Mouse (Mus musculus) frontal cortex, postnatal 25 days (tissue): ENCODE results near the gene Rab3ip.
A peak's percentile ranks its signal among the peaks of the same experiment; 100 is the strongest.

Experiments used
- DNase-seq, 2 experiments: peaks; one replicate each; pipeline ENCODE4 v3.0.0; 2022; ENCODE audit warnings: low spot score in 2 of 2

The Rab3ip gene

DNA sequence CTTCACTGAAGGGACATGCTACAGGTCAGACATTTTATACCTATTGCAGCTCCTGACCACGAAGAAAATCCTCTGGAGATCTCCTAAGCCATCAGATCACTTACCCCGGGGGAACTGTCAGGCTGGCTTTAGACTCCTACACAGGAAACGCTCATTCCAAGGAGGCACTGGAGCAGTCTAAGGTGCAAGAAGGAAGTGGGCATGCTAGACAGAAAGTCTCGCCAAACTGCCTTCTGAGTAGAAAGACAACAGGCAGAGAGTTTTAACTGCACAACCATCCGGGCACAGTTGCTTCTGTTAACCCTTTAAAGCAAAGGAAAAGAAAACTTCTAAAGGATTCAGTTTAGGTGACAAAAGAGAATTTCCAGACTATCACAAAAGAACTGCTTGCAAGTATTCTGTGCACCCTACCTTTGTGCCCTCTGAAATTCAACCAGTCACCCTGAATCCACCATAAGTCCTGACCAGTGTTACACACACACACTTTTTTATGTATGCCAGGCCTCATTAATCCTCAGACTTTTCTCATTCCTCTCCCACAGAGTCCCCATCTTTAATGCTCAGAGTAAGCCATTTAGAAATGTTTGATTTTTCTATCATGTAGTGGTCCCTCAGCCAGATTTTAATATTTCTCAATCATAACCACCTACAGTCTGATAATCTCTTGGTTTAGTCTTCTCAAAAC is 7.4 kb upstream of the Rab3ip start:
- no peak for DNase-seq

DNA sequence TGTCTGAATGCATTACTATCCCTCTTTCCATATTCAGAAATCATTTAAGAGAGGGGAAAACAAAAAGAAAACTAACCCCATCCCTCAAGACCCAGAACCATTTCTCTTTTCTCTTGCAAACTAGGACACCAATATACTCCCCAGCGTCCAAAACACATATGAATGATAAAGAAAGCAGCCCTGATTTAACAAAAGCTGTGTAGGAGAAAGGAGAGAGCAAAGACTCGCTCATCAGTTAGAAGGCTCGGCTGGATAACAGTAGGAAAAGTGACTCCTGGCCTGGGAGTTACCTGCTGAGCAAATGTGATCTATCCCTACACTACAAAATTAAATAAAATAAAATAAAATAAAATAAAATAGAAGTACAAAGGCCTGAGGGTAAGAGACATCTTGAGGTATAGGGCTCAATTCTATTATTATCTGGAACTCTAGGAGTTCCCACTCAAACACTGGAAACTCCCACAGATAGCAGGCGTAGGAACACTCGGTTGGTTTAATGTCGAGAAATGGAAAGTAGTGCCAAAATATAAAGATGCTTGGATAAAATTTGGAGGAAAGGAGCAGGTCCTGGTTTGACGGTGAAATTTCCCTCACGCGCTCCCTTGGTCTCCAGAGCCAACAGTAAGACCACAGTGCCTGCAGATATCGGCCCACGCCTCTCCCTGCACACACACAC is 6.1 kb upstream of the Rab3ip start:
- no peak for DNase-seq

DNA sequence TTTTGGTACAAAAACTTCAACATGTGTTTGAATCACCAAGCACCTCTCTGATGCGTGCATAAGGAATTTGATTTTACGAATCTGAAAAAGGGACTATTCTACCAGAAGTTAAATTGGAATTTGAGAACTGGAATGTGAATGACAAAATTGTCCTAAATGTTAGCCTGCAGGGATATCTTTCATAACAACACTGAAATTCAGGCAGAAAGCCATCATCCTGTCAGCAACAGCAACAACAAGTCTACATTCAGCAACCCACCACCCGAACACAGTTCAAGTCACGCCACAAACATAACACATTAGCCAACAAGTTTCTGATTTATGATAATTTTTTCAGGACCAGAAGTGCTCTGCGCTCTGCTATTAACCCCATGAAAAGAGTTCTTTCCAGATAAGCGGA is 4.6 kb upstream of the Rab3ip start:
- DNase-seq = no peak

DNA sequence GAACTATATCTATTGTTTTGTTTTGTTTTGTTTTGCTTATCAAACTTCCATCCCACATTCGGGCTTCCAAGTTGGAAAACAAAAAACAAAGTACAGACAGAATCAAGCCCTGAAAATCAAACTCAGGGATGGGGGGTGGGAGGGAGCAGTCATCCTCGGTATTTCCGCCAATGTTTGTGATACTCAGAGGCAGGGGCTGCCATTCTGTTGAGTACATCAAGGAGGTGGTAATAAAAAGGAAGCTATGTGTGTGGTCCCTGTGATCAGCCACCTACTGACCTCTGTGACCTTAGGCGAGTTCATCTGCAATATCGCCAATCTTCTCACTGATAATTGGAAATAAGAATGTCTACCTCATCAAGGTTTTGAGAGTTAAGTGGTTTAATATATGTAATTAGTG is 317 bp upstream of the Rab3ip start:
- DNase-seq = no peak

DNA sequence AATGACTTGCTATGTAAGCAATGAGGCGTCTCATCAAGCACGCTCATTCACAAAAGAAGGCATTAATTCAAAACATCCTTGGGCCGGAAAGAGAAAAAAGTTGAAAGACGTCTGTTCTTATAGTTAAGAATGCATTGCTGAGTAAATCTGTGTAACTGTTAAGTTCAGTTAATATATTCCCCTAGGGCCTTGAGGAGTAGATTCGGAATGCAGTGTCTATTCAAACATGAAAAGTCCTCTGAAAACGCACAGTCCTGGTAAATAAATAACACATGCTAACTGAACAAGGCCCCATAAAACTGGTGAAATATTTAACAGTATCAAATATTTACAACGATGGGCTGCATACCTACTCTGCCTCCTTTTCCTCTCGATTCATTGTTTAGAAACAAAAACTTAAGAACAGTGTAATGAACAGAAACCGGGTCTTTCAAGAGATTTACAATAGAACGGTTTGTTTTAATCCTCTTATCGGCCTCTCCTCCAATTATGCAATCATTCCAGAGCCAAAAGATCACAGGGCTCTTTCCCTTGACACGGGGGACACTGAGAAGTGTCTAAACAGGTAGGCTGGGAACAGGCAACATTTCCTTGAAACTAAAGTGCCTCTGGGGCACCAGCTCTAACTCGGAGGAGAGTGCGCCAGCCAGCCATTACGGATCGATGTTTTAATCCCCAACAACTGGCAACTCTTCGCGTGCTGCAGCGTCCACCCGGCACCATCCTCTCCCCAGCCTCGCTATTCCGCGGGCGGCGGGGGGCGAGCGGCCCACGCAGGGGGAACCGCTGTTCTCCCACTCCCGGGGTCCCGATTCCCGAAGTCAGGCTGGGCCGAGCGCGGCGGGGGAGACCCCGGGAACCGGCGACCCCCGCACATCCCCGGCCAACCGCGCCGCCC is 1.2 kb downstream of the Rab3ip start:
- peak; percentile 15 to 18 for DNase-seq

DNA sequence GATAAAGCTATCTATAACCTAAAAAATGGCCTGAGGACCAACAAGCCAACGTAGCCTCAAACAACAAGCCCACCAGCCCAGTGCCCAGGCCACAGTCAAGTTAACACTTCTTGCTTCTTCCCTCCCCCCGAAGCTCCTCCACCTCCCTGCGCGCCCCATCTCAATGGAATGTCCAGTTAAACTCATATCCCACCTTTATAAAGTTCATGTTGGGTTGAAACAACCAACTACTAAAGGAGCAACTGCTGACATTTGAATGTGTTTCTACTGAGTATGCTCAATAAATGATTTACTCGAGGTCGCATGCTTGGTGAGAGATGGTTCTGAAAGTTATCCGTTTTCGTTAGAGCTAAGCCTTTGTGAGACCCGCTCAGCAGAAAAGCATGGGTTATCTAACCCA is 2.2 kb downstream of the Rab3ip start:
- DNase-seq = no peak

DNA sequence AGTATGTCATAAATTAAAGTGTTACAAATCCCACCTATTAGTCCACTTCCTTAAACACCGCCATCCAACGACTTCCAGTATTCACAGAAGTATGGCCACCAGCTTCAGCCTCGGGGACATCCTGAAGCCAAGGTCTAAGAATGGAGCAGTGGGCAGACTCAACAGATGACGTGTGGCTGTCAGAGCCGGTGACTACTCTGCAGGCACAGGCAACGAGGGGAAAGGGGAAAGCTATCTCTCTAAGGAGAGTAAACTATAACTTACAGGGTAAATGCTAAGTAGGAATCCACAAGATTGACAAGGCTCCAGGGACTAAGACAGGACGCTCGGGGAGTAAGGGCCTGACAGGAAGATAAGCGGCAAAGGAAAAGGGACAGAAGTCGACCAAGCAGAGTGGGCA is 5.6 kb downstream of the Rab3ip start:
- DNase-seq = no peak

DNA sequence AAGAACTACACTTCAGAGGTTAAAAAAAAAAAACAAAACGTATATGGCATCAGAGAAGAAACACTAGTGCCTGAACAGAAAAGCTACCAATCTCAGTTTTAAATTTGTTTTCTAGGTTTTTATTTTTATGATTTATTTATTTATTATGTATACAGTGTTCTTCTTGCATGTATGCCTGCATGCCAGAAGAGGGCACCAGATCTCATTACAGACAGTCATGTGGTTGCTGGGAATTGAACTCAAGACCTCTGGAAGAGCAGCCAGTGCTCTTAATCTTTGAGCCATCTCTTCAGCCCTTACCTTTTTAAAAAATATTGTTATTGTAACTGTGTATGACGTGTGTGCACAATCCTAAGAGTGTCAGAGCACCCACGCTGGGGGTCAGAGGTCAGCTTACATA is 6.4 kb downstream of the Rab3ip start:
- DNase-seq = no peak

DNA sequence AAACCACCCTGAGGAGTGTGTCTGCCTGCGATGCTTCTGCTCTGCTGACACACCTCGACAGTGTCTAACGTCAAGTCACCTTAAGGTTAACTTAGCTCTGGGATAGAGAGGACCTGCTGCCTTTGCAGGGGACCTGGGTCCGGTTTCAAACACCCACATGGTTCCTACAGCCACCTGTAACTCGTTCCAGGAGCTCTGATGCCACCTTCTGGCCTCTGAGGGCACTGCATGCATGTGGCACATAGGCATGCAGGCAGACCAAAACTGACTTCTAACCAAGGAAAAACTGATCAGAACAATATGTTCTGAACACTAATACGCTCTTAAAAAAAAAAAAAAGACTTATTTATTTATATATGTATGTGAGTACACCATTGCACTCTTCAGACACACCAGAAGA is 7.5 kb downstream of the Rab3ip start:
- no peak for DNase-seq

DNA sequence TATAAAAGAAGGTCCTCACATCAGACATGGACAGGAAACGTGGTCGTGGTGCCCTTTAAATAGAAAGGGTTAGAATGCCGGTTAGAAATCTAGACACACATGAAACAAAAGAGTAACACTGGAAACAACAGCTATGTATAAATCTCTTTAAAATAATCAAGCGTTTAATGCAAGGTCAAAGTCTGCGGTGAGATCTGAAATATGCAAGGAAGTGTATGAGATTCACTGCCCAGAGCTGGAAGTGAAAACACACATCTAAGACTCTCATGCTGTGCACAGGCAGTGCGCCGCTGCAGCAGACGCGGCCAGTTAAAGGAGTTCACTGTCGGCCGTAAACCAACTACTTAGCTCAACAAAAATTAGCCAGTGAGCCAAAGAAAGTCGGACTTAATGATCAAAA is 15.5 kb downstream of the Rab3ip start:
- DNase-seq = no peak

DNA sequence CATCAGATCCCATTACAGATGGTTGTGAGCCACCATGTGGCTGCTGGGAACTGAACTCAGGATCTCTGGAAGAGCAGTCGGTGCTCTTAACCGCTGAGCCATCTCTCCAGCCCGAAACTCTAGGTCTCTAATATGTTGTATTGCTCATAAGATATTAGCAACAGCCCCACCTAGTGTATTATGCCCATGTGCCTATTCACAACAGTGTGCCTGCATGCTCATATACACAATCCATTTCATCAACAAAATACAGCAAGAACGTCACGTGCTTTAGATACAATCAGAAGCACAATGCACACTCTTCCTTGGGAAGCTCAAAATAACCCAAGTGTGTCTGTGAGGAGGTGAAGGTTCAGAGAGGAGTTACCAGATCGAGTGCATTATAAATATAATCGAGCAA is 16.8 kb downstream of the Rab3ip start:
- no peak for DNase-seq

DNA sequence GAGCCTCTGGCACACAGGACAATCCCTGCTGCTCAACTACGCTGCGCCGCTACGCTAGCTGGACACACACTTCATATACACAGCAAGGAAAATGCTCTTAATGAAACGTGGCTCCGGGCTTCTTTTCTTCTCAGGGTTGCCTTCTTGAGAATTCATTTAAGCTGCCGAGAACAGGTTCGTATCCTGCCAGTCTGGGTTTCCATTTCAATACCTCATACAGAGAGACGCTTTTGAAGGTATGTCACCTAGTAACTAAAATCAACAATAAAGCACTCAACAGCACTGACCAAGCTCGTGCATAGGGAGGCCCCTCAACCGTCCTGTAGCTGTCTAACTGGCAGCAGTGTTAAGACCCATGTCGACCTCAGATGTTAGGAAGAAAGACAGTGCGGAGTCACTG is 18.2 kb downstream of the Rab3ip start:
- DNase-seq = no peak

DNA sequence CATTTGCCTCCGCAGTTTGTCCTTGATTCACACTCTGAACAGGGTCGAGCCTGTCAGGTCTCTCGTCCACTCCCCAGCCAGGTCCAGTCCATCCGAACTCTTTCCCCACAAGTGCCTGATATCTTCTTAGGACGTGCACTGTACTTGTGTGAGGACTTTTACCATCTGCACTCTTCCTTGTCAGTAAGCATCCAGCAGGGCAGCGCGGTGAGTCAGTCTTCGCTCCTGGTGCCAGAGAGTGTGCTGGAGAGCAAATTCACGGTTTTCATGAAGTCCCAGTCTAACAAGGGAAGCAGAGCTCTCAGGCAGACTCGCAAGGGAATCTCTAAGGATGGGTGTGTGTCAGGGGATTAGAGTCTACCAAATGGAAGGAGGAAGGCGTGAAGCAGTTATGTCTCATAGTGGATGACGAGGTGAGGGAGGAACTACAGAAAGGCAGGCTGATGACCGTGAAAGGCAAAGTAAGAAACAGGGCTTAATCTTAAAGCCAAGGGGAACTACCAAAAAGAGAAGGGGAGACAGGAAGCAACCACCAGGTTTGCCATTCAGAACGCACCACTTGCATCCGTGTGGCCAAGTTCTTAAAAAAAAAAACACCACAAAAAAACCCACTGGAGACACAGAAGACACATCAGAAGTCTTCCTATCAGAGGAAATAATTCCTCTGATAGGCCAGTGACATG is 18.9 kb downstream of the Rab3ip start:
- no peak for DNase-seq

DNA sequence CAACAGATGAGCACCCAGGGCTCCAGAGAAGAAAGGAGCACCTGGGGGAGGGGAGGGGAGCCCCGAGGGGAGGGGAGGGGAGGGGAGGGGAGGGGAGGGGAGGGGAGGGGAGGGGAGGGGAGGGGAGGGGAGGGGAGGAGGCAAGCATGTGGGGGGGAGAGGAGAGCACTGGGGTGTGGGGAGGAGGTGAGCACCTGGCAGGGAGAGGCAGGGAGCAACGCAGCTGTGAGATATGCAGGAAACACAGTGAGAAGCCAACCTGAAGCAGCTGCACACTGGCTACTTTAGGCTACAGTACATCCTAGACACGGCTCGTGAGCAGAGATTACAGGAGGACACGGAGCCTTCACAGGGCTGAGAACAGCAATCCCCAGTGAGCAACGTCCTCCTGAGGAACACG is 19.6 kb downstream of the Rab3ip start:
- DNase-seq = no peak

DNA sequence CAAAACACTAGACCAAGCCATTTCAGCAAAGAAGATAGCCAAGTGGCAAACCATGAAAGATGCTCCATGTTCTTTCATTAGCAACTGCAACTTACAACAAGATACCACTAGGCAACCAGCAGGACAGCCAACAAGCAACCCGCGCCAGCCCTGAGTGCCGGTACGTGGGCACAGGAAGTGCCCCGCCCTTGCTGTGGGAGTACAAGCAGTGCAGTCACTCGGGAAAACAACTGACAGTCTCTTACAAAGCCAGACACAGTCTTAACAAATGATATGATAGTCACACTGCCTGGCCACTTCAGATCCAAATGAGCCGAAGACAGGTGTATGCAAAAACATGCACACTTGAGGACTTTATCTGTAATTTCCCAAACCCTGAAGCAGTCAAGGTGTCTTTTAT is 20.1 kb downstream of the Rab3ip start:
- DNase-seq = no peak

DNA sequence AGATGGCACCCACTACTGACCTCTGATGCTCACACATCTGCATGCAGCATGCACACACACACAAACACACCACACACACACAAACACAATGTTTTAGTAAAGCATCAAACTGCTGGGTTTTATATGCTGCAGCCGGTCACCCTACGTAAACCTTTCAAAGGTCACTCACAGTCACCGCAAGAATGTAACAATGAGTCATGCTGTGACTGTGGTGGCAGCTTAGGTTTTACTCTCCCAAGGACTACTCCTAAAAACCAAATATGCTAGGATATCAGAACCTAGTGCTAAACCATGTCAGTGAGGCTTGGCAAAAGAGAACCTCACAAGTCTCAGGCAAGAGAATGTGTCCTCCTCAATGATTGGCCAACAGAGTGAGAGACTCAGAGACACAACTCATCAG is 21.7 kb downstream of the Rab3ip start:
- DNase-seq = no peak

DNA sequence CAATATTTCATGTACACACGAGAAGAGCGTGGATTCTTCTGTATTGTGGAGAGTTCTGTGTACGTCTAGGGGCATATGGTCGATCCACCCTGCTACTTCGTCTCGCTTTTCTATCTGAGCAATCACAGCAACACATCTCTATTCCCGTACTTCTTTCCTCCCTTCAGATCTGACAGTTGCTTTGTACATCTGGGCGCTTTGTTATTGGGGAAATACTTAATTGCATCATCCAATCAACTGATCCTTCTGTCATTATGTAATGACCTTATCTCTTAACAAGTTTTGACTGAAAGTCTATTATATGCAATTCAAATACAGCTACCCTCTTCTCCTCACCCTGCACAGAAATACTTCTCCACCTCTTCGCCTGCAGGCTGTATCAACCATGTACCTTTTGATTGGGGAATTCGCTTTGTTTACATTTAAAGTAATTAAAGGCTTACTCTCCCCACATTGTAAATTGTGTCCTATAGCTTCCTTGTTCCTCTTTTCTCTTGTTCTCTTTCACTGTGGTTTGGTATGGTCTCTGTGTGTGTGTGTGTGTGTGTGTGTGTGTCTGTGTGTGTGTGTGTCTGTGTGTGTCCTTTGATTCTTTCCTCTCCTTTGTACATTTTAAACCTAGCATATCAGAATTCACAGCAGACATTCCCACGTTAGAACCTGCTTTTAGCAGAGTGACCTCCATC is 24.0 kb downstream of the Rab3ip start:
- no peak for DNase-seq

DNA sequence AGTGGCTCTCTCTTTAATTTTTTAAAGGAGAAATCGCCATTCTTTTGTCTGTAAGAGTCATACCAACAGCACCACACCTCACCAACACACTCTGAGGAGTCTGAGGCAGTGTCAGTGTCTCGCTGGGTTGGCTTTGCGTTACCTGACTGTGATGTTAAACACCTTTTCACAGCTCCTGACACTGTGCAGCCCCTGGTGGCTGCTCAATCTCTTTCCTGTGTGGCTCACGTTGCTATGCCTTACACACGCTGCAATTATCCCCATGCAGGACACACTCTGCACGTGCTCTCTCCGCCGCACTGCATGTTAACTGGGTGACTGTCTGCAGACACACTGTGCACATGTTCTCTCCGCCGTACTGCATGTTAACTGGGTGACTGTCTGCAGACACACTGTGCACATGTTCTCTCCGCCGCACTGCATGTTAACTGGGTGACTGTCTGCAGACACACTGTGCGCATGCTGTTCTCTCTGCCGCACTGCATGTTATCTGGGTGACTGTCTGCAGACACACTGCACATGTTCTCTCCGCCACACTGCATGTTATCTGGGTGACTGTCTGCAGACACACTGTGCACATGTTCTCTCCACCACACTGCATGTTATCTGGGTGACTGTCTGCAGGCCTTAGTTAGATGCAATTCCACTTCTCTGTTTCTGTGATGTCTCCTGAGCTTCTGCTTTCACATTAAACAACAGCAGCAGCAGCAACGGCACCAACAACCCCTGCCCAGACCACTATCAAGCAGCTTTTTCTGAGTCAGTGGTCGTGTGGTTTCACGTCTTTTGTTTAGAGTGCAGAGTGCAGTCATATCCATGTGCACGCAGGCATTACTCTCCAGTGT is 26.7 kb downstream of the Rab3ip start:
- DNase-seq = no peak

DNA sequence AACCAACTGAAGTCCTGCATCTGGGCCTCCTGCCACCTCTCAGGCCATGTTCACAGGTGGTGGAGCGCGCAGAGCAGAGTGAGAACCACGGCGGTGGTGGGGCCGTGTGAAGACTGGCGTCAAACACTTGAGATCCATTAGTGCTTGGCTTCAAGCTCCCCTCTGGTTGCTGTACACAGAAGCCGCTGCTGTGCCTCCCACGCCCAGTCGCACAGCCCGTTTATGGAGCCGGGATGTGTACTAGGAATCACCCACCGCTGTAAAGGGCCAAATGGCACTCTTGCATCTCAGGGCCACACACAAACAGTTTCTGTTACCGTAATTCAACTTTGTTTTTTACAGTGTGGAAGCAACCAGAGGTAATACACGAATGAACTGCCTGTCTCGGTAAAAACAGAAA is 28.4 kb downstream of the Rab3ip start:
- DNase-seq = no peak

DNA sequence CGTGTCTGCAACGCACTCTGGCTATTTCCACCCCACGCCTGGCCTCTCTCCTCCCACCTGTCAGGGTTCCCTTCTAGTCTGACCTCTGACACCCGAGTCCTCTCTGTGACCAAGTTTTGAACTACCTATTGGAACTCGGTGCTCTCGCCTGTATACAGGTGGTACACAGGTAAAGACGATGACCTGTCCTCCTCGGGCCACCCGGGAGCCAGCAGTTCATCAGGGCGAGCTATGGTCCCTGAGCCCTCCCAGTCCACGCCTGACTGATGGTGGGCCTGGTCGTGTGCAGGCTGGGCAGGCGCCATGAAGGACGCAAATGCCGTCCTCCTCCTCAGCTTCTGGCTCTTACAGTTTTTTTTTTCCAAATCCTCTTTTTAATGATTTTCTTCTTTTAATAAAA is 29.2 kb downstream of the Rab3ip start:
- no peak for DNase-seq

DNA sequence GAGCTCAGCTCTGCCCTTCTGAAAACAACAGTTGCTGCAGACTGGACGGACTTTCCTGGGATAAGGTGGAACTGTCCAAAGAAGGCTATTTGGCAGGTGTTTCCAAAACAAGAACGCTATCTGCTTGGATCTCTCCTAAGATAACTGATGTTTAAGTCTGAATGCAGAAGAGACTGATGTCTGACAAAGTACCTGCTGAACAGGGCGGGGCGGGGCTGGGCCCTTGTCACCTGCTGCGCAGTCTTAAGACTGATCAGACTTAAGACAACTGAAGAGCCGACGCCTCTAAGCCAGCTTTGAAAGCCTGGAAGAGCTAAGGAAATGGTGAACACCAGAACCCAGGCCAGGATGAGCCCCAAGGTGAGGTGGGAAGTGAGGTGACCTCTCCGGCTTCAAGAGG is 29.9 kb downstream of the Rab3ip start:
- no peak for DNase-seq
